Mouse (Mus musculus) heart, adult 2 months (tissue): ENCODE measurements around the gene Rad17.

ENCODE experiments used
- CTCF ChIP-seq: fragments of 200-600 bp; IDR thresholded peaks from 2 replicates; pipeline ENCODE4 v1.8.1; 2022; ENCODE audit warnings: antibody characterized with exemption, mild to moderate bottlenecking, moderate library complexity
- POLR2A ChIP-seq: fragments of 200-500 bp; IDR thresholded peaks from 2 replicates; pipeline ENCODE4 v1.6.1; 2011; ENCODE audit warnings: mild to moderate bottlenecking, low read depth, low read length, control low read depth; ENCODE audit not compliant: insufficient read depth

DNA sequence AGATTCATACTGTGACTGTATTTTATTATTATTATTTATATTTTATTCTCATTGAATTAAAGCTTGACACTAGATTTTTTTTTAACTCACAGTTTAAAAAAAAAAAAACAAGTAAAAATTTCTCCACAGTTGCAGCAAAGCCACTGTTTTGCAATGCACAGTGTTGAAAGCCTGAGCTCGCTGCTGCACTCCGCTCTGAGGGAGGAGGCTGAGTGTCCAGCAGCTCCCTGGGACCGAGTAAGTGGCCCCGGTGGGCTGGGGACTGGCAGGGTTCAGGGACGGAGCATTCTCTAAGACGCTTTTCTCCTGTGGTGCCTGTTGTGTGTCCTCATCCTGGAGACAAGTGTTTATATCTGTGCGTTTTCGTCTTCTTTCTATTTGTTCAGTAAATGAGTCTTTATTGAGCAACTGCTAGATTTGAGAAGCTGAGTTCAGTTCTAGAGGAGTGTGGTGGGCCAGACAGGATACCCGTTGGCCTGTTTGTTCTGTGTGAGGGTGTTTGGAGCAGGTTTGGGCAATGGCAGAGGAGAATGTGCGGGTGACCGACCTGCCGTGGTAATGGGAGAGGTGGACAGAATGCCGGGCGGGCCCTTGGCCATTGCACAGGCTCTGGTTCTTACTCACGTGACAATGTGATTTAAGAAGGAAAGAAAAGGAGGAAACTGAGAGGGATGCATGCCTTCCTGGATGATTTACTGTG is 25.2 kb upstream of the Rad17 start:
- TF ChIP-seq CTCF = no peak
- TF ChIP-seq POLR2A = no peak
